Mouse (Mus musculus) hindbrain, embryonic 11.5 days (tissue): ENCODE data around the gene Frmd4b. TPM values are rescaled to one million over a fixed set of nuclear protein-coding genes. Genes with fewer than 3 reads are reported as not detected.

Source experiments
- ATAC-seq: fragments of 200-750 bp; cut with Nextera tagmentation; 2 replicates; pipeline ENCODE4 v1.8.0; 2017; ENCODE audit warnings: mild to moderate bottlenecking, moderate TSS enrichment, moderate library complexity; ENCODE audit not compliant: low FRiP score
- DNase-seq: peaks from one replicate; pipeline ENCODE4 v3.0.0-alpha.2; 2015; ENCODE audit warnings: low spot score
- H3K27ac ChIP-seq: fragments of 300-500 bp; sonication (generic); 2 replicates; pipeline ENCODE4 v1.5.1; 2014; ENCODE audit warnings: mild to moderate bottlenecking, low read depth, low read length
- H3K27me3 ChIP-seq: fragments of 300-500 bp; sonication (generic); 2 replicates; pipeline ENCODE4 v1.6.1; 2014; ENCODE audit warnings: mild to moderate bottlenecking, low read length, moderate library complexity, mixed read lengths; ENCODE audit not compliant: control insufficient read depth, insufficient read depth
- H3K36me3 ChIP-seq: fragments of 300-500 bp; sonication (generic); 2 replicates; pipeline ENCODE4 v1.6.1; 2014; ENCODE audit warnings: mild to moderate bottlenecking, low read length, moderate library complexity, mixed read lengths; ENCODE audit not compliant: control insufficient read depth, insufficient read depth
- H3K4me1 ChIP-seq: fragments of 300-500 bp; sonication (generic); replicated peaks from 2 replicates; pipeline ENCODE4 v1.6.1; 2014; ENCODE audit warnings: low read length, mixed read lengths; ENCODE audit not compliant: control insufficient read depth, insufficient read depth
- H3K4me2 ChIP-seq: fragments of 300-500 bp; sonication (generic); replicated peaks from 2 replicates; pipeline ENCODE4 v1.6.1; 2014; ENCODE audit warnings: mild to moderate bottlenecking, low read depth, low read length
- H3K4me3 ChIP-seq: fragments of 300-500 bp; sonication (generic); 2 replicates; pipeline ENCODE4 v1.5.1; 2014; ENCODE audit warnings: low read depth, low read length
- H3K9ac ChIP-seq: fragments of 300-500 bp; sonication (generic); 2 replicates; pipeline ENCODE4 v1.6.1; 2014; ENCODE audit warnings: low read depth, low read length
- H3K9me3 ChIP-seq: fragments of 300-500 bp; sonication (generic); 2 replicates; pipeline ENCODE4 v1.6.1; 2016; ENCODE audit warnings: low read length; ENCODE audit not compliant: control insufficient read depth
- WGBS: fragments of 180-500 bp; shearing (Covaris S2); extraction: QIAGEN DNeasy Blood & Tissue Kit; methylation state at CpG from one replicate; pipeline ENCODE4 v1.1.7; 2014; 5-methylcytosine and 5-hydroxymethylcytosine counted together
- polyA plus RNA-seq: library from polyadenylated mRNA; unstranded; fragments of >200 nt; fragmentation: Nextera tagmentation; extraction: Ambion mirVana; gene quantifications from 2 replicates; pipeline ENCODE4 v1.2.1, GENCODE M21; 2014

Frmd4b gene
- polyA plus RNA-seq, 1 experiment from 2014 or later = 50.5 TPM

DNA sequence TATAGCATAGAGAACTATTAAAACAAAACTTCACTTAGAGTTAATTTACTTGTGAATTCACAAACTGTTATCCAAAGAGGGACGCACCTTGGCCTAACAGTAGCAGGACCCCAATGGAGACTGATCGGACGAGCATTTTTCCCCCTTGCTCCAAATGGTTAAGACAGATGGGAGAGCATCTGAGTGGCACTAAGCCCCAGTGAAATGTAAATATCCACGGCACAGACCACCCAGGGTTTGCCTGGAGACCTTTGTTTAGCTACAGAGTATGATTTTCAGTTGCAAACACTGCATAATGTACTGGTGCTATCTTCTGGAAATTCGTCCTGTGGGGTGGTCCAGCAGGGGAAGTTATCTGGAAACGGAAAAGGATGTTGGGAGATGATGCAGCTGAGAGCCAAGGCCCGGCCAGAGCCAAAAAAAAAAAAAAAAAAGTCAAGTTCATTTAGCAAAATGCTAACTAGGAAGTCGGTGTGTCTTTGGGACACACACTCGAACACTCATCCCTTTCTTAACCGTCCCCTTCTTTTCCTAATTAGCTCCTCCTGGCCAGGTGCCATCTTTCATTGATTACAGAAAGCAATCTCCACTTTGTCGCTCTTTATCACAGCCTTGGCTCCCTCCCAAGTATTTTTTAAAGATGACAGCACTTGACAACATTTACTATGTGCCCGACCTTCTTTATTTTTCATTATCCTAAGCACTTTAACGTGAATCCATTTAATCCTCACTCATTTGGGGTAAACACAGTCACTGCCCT is 95.9 kb downstream of the Frmd4b start:
- Histone ChIP-seq H3K36me3 (no peaks in the 10 kb centered on the region), H3K9ac (no peak overlapping the region), H3K9me3 (no peaks in the 10 kb centered on the region), H3K4me2 (no peak overlapping the region), H3K27ac (no peak overlapping the region), H3K4me1 (peaks cover 5% of the 10 kb centered on the region), H3K27me3 (no peaks in the 10 kb centered on the region), H3K4me3 (no peak overlapping the region)
- 60% methylated on average over 13 of the region's 13 CpGs for WGBS
- DNase-seq (peak; percentile 27), ATAC-seq (no peak)

- WGBS = 20% methylated on average over 2 of the region's 2 CpGs
- Histone ChIP-seq H3K36me3 (no peaks in the 10 kb centered on the region), H3K4me2 (no peak overlapping the region), H3K27ac (no peak overlapping the region), H3K4me3 (no peak overlapping the region), H3K4me1 (peaks cover 5% of the 10 kb centered on the region), H3K9ac (no peak overlapping the region), H3K27me3 (no peaks in the 10 kb centered on the region), H3K9me3 (no peaks in the 10 kb centered on the region)
- ATAC-seq (no peak), DNase-seq (peak; percentile 62)
These were observed 96.8 kb downstream of the Frmd4b start for GRCm38 (mm10) chr6:97520566-97520965.

- H3K9ac ChIP-seq = no peak overlapping the region
- DNase-seq (no peak), ATAC-seq (no peak)
- H3K27me3 ChIP-seq = no peaks in the 10 kb centered on the region
- no peaks in the 10 kb centered on the region for H3K9me3 ChIP-seq
- H3K4me2 ChIP-seq = no peak overlapping the region
- H3K4me3 ChIP-seq = no peak overlapping the region
- H3K4me1 ChIP-seq = peaks cover 5% of the 10 kb centered on the region
- no peak overlapping the region for H3K27ac ChIP-seq
- no peaks in the 10 kb centered on the region for H3K36me3 ChIP-seq
- WGBS = 87% methylated on average over 10 of the region's 10 CpGs
These were observed 97.8 kb downstream of the Frmd4b start for GRCm38 (mm10) chr6:97519553-97519952.

GRCm38 (mm10) chr6:97518467-97518866 is 98.9 kb downstream of the Frmd4b start:
- Histone ChIP-seq H3K4me2 (no peak overlapping the region), H3K9me3 (no peaks in the 10 kb centered on the region), H3K27ac (no peak overlapping the region), H3K27me3 (no peaks in the 10 kb centered on the region), H3K4me3 (no peak overlapping the region), H3K9ac (no peak overlapping the region), H3K4me1 (peaks cover 5% of the 10 kb centered on the region), H3K36me3 (no peaks in the 10 kb centered on the region)
- DNase-seq (no peak), ATAC-seq (no peak)
- 17% methylated on average over 2 of the region's 2 CpGs for WGBS

DNA sequence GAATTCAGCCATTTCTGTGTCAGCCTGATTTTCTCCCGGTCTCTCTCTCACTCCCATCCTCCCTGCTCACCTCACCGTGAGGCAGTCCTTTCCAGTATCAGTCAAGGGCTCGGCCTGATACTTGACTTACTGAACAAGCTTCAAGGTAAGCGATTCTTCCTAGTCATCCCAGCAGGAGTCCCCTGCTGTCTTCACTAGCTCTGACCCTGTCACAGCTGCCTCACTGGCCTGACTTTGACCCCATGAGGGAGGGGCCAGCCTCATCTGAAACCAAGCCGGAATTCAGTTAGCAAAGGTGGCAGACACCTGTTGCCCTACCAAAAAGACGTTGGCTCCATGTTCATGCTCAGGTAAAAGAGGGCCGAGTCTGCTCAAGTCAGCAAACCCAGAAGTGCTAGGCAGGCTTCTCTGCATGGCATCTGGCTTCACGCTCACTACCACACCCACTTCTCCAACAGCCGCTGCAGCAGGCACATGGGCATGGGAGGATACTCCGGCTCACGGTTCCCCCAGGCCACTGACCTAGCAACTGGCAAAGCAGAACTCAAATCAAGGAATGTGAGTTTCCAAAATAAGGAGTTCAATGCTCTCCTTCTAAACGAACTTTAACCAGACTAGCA is 99.6 kb downstream of the Frmd4b start:
- H3K9me3 ChIP-seq = no peaks in the 10 kb centered on the region
- no peak overlapping the region for H3K9ac ChIP-seq
- DNase-seq = no peak
- no peaks in the 10 kb centered on the region for H3K36me3 ChIP-seq
- H3K4me3 ChIP-seq = no peak overlapping the region
- H3K27me3 ChIP-seq = no peaks in the 10 kb centered on the region
- peaks cover 5% of the 10 kb centered on the region for H3K4me1 ChIP-seq
- WGBS = 46% methylated on average over 12 of the region's 12 CpGs
- no peak overlapping the region for H3K27ac ChIP-seq
- no peak overlapping the region for H3K4me2 ChIP-seq
- ATAC-seq = no peak

DNA sequence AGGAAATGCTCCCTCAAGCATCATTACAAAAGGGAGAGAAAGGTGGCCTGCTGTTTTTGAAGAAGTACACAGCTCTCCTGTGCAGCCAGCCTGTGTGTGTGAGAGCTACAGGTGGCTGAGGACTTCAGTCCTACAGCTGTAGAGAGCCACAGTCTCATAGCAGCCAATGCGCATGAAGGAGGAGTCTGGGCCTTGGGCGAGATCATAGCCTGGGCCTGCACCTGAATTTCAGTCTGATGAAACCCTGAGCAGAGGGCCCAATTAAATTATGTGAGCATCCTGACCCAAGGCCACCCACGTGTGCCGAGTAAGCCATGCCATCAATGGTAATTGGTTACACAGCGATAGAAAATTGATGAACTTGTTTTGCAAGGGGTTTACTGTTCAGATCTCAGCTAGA is 100.4 kb downstream of the Frmd4b start:
- Histone ChIP-seq H3K27me3 (no peaks in the 10 kb centered on the region), H3K4me1 (peaks cover 5% of the 10 kb centered on the region), H3K27ac (no peak overlapping the region), H3K9ac (no peak overlapping the region), H3K36me3 (no peaks in the 10 kb centered on the region), H3K9me3 (no peaks in the 10 kb centered on the region), H3K4me2 (no peak overlapping the region), H3K4me3 (no peak overlapping the region)
- DNase-seq (no peak), ATAC-seq (no peak)
- 85% methylated on average over 5 of the region's 5 CpGs for WGBS

DNA sequence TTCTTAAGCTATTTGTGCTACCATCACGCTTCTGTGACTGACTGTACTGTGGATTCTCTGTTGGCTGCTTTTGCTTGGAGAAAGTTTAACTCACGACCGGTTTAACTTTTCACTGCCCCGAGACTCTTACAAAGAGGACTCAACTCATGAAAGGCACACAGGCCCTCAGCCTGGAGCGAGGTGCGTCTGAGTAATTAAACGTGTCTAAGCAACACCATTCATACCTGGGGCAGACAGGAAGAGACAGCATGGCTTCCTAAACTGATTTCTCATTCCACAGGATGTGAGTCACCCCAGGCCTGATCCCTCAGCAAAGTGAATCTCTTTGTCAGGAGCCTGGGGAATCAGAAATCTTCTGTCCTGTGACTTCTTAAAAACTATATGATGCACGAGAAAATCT is 106.6 kb downstream of the Frmd4b start:
- H3K27me3 ChIP-seq = no peaks in the 10 kb centered on the region
- H3K27ac ChIP-seq = no peak overlapping the region
- H3K4me1 ChIP-seq = no peaks in the 10 kb centered on the region
- WGBS = 37% methylated on average over 8 of the region's 8 CpGs
- H3K9me3 ChIP-seq = no peaks in the 10 kb centered on the region
- no peaks in the 10 kb centered on the region for H3K36me3 ChIP-seq
- no peak overlapping the region for H3K4me2 ChIP-seq
- H3K9ac ChIP-seq = no peak overlapping the region
- ATAC-seq = no peak
- no peak overlapping the region for H3K4me3 ChIP-seq
- no peak for DNase-seq

DNA sequence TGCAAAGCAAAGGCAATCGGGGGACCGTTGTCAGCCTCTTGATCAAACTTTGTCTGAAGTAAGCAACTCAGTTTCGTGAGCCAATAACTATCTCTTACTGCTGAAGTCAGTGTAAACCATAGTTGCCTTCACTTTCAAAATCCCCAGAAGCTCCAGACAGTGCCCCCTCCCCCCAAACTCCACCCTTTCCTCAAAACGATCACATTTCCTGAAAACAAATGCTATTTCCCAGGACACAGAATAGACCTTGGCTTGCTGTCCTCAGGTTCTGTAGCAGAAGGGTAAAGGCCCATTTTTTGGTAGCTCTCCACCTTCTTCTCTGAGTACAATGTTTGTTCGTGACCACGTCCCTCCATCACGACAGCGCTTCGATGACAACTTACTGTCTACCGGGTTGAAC is 107.9 kb downstream of the Frmd4b start:
- no peaks in the 10 kb centered on the region for H3K27me3 ChIP-seq
- H3K9me3 ChIP-seq = no peaks in the 10 kb centered on the region
- H3K4me1 ChIP-seq = no peaks in the 10 kb centered on the region
- ATAC-seq = no peak
- no peak overlapping the region for H3K4me3 ChIP-seq
- DNase-seq = no peak
- WGBS = 91% methylated on average over 10 of the region's 10 CpGs
- no peak overlapping the region for H3K4me2 ChIP-seq
- no peak overlapping the region for H3K9ac ChIP-seq
- no peak overlapping the region for H3K27ac ChIP-seq
- H3K36me3 ChIP-seq = no peaks in the 10 kb centered on the region

DNA sequence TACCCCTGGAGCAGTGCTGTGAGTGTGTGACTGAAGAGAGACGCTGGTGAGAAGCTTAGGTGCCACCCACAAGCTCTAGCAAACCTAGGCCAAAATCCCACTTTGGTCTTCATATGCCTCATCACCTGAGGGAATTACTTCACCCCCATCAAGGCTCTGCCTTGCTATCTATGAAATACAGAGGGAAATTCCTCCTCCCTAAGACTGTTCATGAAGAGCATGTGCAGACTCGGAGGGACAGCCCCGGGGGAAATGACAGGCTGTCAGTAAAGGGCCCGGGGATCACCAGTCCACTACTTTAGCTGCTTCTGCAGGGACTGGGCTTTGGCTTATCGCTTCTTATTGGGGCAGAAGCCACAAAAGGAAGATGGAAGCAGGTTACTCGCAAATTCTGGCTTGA is 108.9 kb downstream of the Frmd4b start:
- no peak for DNase-seq
- Histone ChIP-seq H3K27ac (no peak overlapping the region), H3K36me3 (no peaks in the 10 kb centered on the region), H3K9ac (no peak overlapping the region), H3K4me3 (no peak overlapping the region), H3K9me3 (no peaks in the 10 kb centered on the region), H3K4me1 (no peaks in the 10 kb centered on the region), H3K27me3 (no peaks in the 10 kb centered on the region), H3K4me2 (no peak overlapping the region)
- 85% methylated on average over 6 of the region's 6 CpGs for WGBS
- no peak for ATAC-seq
